Mouse (Mus musculus) heart, adult 2 months (tissue): ENCODE measurements at regions not wholly inside any gene's neighbourhood (a gene's known extent, or its start where the extent isn't known, plus 50 kb on each side); places are given as distances from the start of the nearest gene placed in this dataset.

Experiments used
- CTCF ChIP-seq: fragments of 200-600 bp; IDR thresholded peaks from 2 replicates; pipeline ENCODE4 v1.8.1; 2022; ENCODE audit warnings: antibody characterized with exemption, mild to moderate bottlenecking, moderate library complexity
- POLR2A ChIP-seq: fragments of 200-500 bp; IDR thresholded peaks from 2 replicates; pipeline ENCODE4 v1.6.1; 2011; ENCODE audit warnings: mild to moderate bottlenecking, low read depth, low read length, control low read depth; ENCODE audit not compliant: insufficient read depth

- TF ChIP-seq CTCF (no peak), POLR2A (no peak)
These were observed 405.6 kb upstream of the Pik3r1 start for GRCm38 (mm10) chr13:102173382-102174234.
